Comparison of ENCODE assay signal across 15 mouse cellular contexts in the genomic region with DNA sequence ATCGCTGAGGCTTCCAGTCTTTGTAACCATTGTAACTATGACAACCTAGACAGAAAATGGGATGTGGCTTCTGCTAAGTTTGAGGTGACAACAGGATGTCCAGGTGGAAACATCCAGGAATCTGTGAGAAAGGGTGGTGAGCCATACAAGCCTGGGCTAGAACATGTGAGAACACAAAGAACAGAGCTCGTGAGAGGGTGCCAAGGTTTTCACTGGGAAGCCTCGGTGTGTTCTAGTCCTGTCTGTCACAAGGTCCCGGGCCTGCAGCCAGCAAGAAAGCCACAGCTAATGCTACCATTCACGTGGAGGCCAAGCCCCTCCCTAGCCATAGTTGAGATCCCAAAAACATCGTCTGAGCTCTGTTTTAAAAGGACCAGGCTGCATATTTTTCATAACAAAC. TPM values are rescaled to one million over a fixed set of nuclear protein-coding genes. Genes with fewer than 3 reads are reported as not detected.
A peak's percentile ranks its signal among the peaks of the same experiment; 100 is the strongest.
DNase-seq lines count a peak whose midpoint lies in the region; ATAC-seq and TF ChIP-seq lines count a peak whose summit lies in the region.
"Had no signal": no experiment of that assay in that cellular context is flagged by ENCODE, and none has a peak within 500 bp of the region (broad histone marks: within the 10 kb centered on the region; RNA-seq: fewer than 3 reads in every experiment).

No protein-coding gene starts in this region.

- intact Hi-C loops in gastrocnemius, adult 2 months (cut with DNase I) = no loop called here

- no peaks in the 10 kb centered on the region for H3K36me3 ChIP-seq in C2C12 (ENCODE audit: control insufficient read depth, insufficient read depth)
- no peaks in the 10 kb centered on the region for H3K36me3 ChIP-seq in heart, postnatal 0 days (replicated peaks; ENCODE audit: control insufficient read depth, insufficient read depth, low read length)
- no peaks in the 10 kb centered on the region for H3K36me3 ChIP-seq in hindbrain, embryonic 13.5 days
- H3K36me3 ChIP-seq: hindbrain, embryonic 15.5 days had no signal

- 0 out of 2 replicates have a peak, but pooled peaks cover 4% of the 10 kb centered on the region for H3K4me1 ChIP-seq in heart, postnatal 0 days (ENCODE audit: control insufficient read depth, insufficient read depth)
- no peaks in the 10 kb centered on the region for H3K4me1 ChIP-seq in hindbrain, embryonic 13.5 days (replicated peaks)
- H3K4me1 ChIP-seq: hindbrain, embryonic 15.5 days had no signal

- no peak overlapping the region for H3ac ChIP-seq in C2C12 (ENCODE audit: control insufficient read depth, insufficient read length, low read depth)

- H3K27ac ChIP-seq in gastrocnemius, adult 2 months = peak overlapping the region; percentile 35
- no peak overlapping the region for H3K27ac ChIP-seq in heart, postnatal 0 days (ENCODE audit: low read depth)
- no peak overlapping the region for H3K27ac ChIP-seq in hindbrain, embryonic 13.5 days
- H3K27ac ChIP-seq: hindbrain, embryonic 15.5 days; left cerebral cortex, adult 2 months had no signal

- no peak overlapping the region for H3K4me3 ChIP-seq in gastrocnemius, adult 2 months
- H3K4me3 ChIP-seq in C2C12 (ENCODE audit: insufficient read depth, poor library complexity, severe bottlenecking) = no peak overlapping the region
- H3K4me3 ChIP-seq in heart, postnatal 0 days (ENCODE audit: low read depth, low read length) = no peak overlapping the region
- H3K4me3 ChIP-seq in hindbrain, embryonic 13.5 days = no peak overlapping the region
- H3K4me3 ChIP-seq: hindbrain, embryonic 15.5 days; left cerebral cortex, adult 2 months had no signal

- H3K9ac ChIP-seq in heart, postnatal 0 days (replicated peaks; ENCODE audit: low read depth, low read length) = no peak overlapping the region
- H3K9ac ChIP-seq in hindbrain, embryonic 13.5 days = no peak overlapping the region
- H3K9ac ChIP-seq: hindbrain, embryonic 15.5 days had no signal

- H3K27me3 ChIP-seq in C2C12 (ENCODE audit: control insufficient read depth, insufficient read depth, insufficient read length) = no peaks in the 10 kb centered on the region
- H3K27me3 ChIP-seq in heart, postnatal 0 days (ENCODE audit: control insufficient read depth, insufficient read depth, low read length) = no peaks in the 10 kb centered on the region
- no peaks in the 10 kb centered on the region for H3K27me3 ChIP-seq in hindbrain, embryonic 13.5 days
- H3K27me3 ChIP-seq: hindbrain, embryonic 15.5 days had no signal

- peak; percentile 59 for DNase-seq in gastrocnemius, adult 2 months
- DNase-seq in gastrocnemius, postnatal 10 days = no peak
- DNase-seq in adipocyte (ENCODE audit: low spot score) = peak; percentile 89
- DNase-seq in heart, postnatal 0 days (ENCODE audit: low spot score) = peak; percentile 51
- DNase-seq in thymus, postnatal 14 days = no peak
- DNase-seq in frontal cortex, adult 2 months (ENCODE audit: extremely low spot score in 1 of 2, low spot score in 1 of 2) = no peak
- DNase-seq: cerebellum, adult 2 months; kidney, postnatal 10 days; liver; lung, postnatal 14 days had no signal

- 0 out of 2 replicates have a peak, but pooled peaks have one; percentile 40 for ATAC-seq in heart, postnatal 0 days (ENCODE audit: insufficient read depth, low read depth)
- ATAC-seq in hindbrain, embryonic 13.5 days (ENCODE audit: low FRiP score) = no peak
- ATAC-seq: midbrain, embryonic 16.5 days had no signal

- no peaks in the 10 kb centered on the region for H3K79me3 ChIP-seq in C2C12 (ENCODE audit: low read depth)

- no peak overlapping the region for H3K4me2 ChIP-seq in heart, postnatal 0 days (ENCODE audit: low read depth, low read length)
- H3K4me2 ChIP-seq in hindbrain, embryonic 13.5 days = no peak overlapping the region
- H3K4me2 ChIP-seq: hindbrain, embryonic 15.5 days had no signal

- WGBS in heart, postnatal 0 days = 25% methylated on average over 6 of the region's 6 CpGs
- 78% methylated on average over 6 of the region's 6 CpGs for WGBS in hindbrain, embryonic 13.5 days

- H3K79me2 ChIP-seq in C2C12 (ENCODE audit: control insufficient read depth, insufficient read depth) = no peaks in the 10 kb centered on the region

- TF ChIP-seq EP300 in heart, postnatal 0 days (IDR thresholded peaks at IDR 0.05; ENCODE audit: low read depth) = no peak

- H3K9me3 ChIP-seq in heart, postnatal 0 days (replicated peaks; ENCODE audit: control insufficient read depth, low read length) = no peaks in the 10 kb centered on the region
- no peaks in the 10 kb centered on the region for H3K9me3 ChIP-seq in hindbrain, embryonic 13.5 days
- H3K9me3 ChIP-seq: hindbrain, embryonic 15.5 days had no signal

- no peak for TF ChIP-seq CTCF in gastrocnemius, adult 2 months (IDR thresholded peaks at IDR 0.05)
- no peak for TF ChIP-seq CTCF in C2C12 (IDR thresholded peaks at IDR 0.05; ENCODE audit: control insufficient read depth, insufficient read depth, insufficient read length)
- no peak for TF ChIP-seq CTCF in heart, postnatal 0 days (IDR thresholded peaks at IDR 0.05; ENCODE audit: low read depth)

TF ChIP-seq in C2C12, 6 proteins besides CTCF, POLR2A, EP300 and RAD21:
- TF ChIP-seq FOSL1 (IDR thresholded peaks at IDR 0.05; ENCODE audit: insufficient read depth, low read length, poor library complexity, severe bottlenecking) = no peak
- TF ChIP-seq MAX (IDR thresholded peaks at IDR 0.05) = peak; percentile 18
- TF ChIP-seq MYOD1 (IDR thresholded peaks at IDR 0.05; ENCODE audit: control insufficient read depth, insufficient read length, low read depth) = no peak
- TF ChIP-seq CEBPB (IDR thresholded peaks at IDR 0.05; ENCODE audit: low read depth) = no peak
TF ChIP-seq in C2C12: peak in this region for 1.

RNA-seq across cellular contexts. Expression of gene Ube2h, which starts 42.4 kb away (rescaled TPM):
- total RNA-seq in gastrocnemius, adult 2 months (2021) = 10 to 100 TPM; 39.6 to 81.2 TPM
- total RNA-seq in gastrocnemius, postnatal 10 days (2021) = 10 to 100 TPM; 64.8 to 68.6 TPM
- polyA plus RNA-seq in C2C12 (2012; fragmentation: generic; extraction: Trizol) = 14.9 TPM
- 22.5 and 31.9 TPM in 2 replicates for total RNA-seq in heart, postnatal 0 days (2014; rRNA removed; ENCODE audit: low replicate concordance)
- polyA plus RNA-seq in heart, postnatal 0 days (2015; fragmentation: Nextera tagmentation; extraction: Ambion mirVana) = 30.4 and 32.4 TPM in 2 replicates
- polyA plus RNA-seq in hindbrain, embryonic 13.5 days (2015; fragmentation: Nextera tagmentation; extraction: Ambion mirVana) = 58.1 and 61.0 TPM in 2 replicates
- 78.2 and 80.0 TPM in 2 replicates for polyA plus RNA-seq in frontal cortex, adult 2 months (2012; rRNA removed)

RNA-seq across cellular contexts. Expression of gene Zc3hc1, which starts 44.1 kb away (rescaled TPM):
- 10 to 100 TPM; 15.5 to 19.3 TPM for total RNA-seq in gastrocnemius, adult 2 months (2021)
- total RNA-seq in gastrocnemius, postnatal 10 days (2021) = 10 to 100 TPM; 15.8 to 19.4 TPM
- 41.6 TPM for polyA plus RNA-seq in C2C12 (2012; fragmentation: generic; extraction: Trizol)
- total RNA-seq in heart, postnatal 0 days (2014; rRNA removed; ENCODE audit: low replicate concordance) = 35.0 and 40.4 TPM in 2 replicates
- polyA plus RNA-seq in heart, postnatal 0 days (2015; fragmentation: Nextera tagmentation; extraction: Ambion mirVana) = 24.3 and 27.8 TPM in 2 replicates
- polyA plus RNA-seq in hindbrain, embryonic 13.5 days (2015; fragmentation: Nextera tagmentation; extraction: Ambion mirVana) = 64.9 and 71.4 TPM in 2 replicates
- 24.4 and 25.4 TPM in 2 replicates for polyA plus RNA-seq in frontal cortex, adult 2 months (2012; rRNA removed)

RNA-seq across cellular contexts. Expression of gene Klhdc10, which starts 54.9 kb away (rescaled TPM):
- 10 to 100 TPM; 35.8 to 44.4 TPM for total RNA-seq in gastrocnemius, adult 2 months (2021)
- total RNA-seq in gastrocnemius, postnatal 10 days (2021) = 10 to 100 TPM; 52.8 to 54.8 TPM
- 33.9 TPM for polyA plus RNA-seq in C2C12 (2012; fragmentation: generic; extraction: Trizol)
- 58.7 and 86.7 TPM in 2 replicates for total RNA-seq in heart, postnatal 0 days (2014; rRNA removed; ENCODE audit: low replicate concordance)
- polyA plus RNA-seq in heart, postnatal 0 days (2015; fragmentation: Nextera tagmentation; extraction: Ambion mirVana) = 10.5 and 11.8 TPM in 2 replicates
- polyA plus RNA-seq in hindbrain, embryonic 13.5 days (2015; fragmentation: Nextera tagmentation; extraction: Ambion mirVana) = 32.9 and 34.2 TPM in 2 replicates
- polyA plus RNA-seq in frontal cortex, adult 2 months (2012; rRNA removed) = 55.5 and 62.7 TPM in 2 replicates

Comparison
In these comparisons a context has a peak if more than half of its experiments do, and no peak if none do; other contexts are left out.
1. DNase-seq: peak in gastrocnemius, adult 2 months (single experiment), adipocyte (single experiment) and heart, postnatal 0 days (single experiment); none in gastrocnemius, postnatal 10 days (single experiment), thymus, postnatal 14 days (single experiment) and frontal cortex, adult 2 months (0 of 2).